Mouse (Mus musculus): ENCODE measurements around the gene St8sia1. TPM values are rescaled to one million over a fixed set of nuclear protein-coding genes. Genes with fewer than 3 reads are reported as not detected.
"Not testable (repeated sequence)": the region's sequence is repeated elsewhere in the genome, so short reads cannot be mapped to it uniquely, and the experiment has no call there.

St8sia1 gene
- 10.8 and 15.5 TPM in 2 replicates for total RNA-seq (2014; rRNA removed)
- polyA plus RNA-seq (2015; fragmentation: Nextera tagmentation; extraction: Ambion mirVana): 2.3 and 3.5 TPM in 2 replicates

DNA sequence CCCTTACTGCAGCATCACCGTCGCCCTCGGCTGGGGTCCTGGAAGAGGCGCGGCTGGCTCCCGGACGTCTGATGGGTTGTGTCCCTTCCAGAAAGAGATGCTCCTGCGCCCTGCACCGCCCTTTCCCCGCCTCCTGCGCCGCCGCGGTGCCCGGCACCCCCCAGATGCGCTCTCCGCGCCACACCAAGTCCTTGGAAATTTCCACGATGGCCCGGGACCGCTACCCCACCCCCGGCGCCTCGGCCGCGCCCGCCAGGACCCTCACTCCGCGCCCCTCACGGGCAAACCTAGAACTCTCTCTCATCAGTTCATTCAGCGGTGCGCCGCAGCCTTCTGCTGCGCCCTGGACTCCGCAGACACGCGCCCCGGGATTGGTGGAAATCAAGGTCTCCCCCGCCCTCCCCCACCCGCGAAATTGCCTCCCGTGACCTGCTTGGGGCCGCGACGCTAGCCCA lies at the start of gene St8sia1:
St8sia1 (minus strand) TSS at position 377 of the 455 bp plus-strand sequence.
- Histone ChIP-seq H3K4me3 (ENCODE audit: low read depth, low read length) (peak within 1 kb of the TSS; percentile 79), H3K9me3 (ENCODE audit: low read length) (no peaks in the 10 kb centered on the region), H3K4me1 (ENCODE audit: insufficient read depth) (peaks cover 7% of the 10 kb centered on the region; the same call in 1 of the 2 replicates), H3K36me3 (ENCODE audit: insufficient read depth) (no peaks in the 10 kb centered on the region), H3K4me2 (ENCODE audit: low read depth) (peak within 1 kb of the TSS; percentile 91), H3K9ac (peak within 1 kb of the TSS; percentile 95), H3K27ac (ENCODE audit: low read depth, low read length) (peak within 1 kb of the TSS; percentile 99), H3K27me3 (ENCODE audit: insufficient read depth, low read length) (no peaks in the 10 kb centered on the region)
- ATAC-seq (peak; percentile 69), DNase-seq (no peak)
- TF ChIP-seq CTCF (IDR thresholded peaks at IDR 0.05; ENCODE audit: low read depth): 0 out of 2 replicates have a peak, but pooled peaks have one; percentile 1
- 3% methylated on average over 42 of the region's 45 CpGs for WGBS

- 93% methylated on average over 15 of the region's 15 CpGs for WGBS
- Histone ChIP-seq H3K27ac (ENCODE audit: low read depth, low read length) (no peak overlapping the region), H3K4me1 (ENCODE audit: insufficient read depth) (no peaks in the 10 kb centered on the region), H3K9me3 (ENCODE audit: low read length) (no peaks in the 10 kb centered on the region), H3K9ac (no peak overlapping the region), H3K4me2 (ENCODE audit: low read depth) (no peak overlapping the region), H3K36me3 (ENCODE audit: insufficient read depth) (peaks cover 40% of the 10 kb centered on the region), H3K4me3 (ENCODE audit: low read depth, low read length) (no peak overlapping the region), H3K27me3 (ENCODE audit: insufficient read depth, low read length) (no peaks in the 10 kb centered on the region)
- DNase-seq: no peak
- no peak for TF ChIP-seq CTCF (IDR thresholded peaks at IDR 0.05; ENCODE audit: low read depth)
- no peak for ATAC-seq
These were observed 48.4 kb upstream of the St8sia1 start for GRCm38 (mm10) chr6:143012513-143013215.

DNA sequence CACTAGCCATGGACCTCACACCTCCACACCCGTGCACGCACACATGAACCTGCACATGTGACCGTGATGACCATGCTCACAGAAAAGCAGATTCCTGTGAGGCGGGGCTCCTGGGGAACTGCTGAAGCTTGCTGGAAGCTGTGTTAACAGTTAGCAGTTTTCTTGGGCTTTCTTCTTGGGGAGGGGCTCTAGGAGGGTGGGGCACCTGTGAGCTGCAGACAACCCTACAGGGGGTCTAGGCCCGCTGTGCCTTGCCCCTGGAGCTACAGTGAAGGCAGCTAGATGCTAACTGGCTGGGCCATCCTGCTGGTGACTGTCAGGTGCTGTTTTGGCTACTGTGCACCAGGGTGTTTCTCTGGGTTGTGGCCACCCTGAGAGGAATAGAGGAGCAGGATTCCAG lies 44.6 kb upstream of the St8sia1 start:
- no peak for ATAC-seq
- H3K4me1 ChIP-seq (ENCODE audit: insufficient read depth): no peaks in the 10 kb centered on the region
- TF ChIP-seq CTCF (IDR thresholded peaks at IDR 0.05; ENCODE audit: low read depth): no peak
- peaks cover 27% of the 10 kb centered on the region for H3K36me3 ChIP-seq (ENCODE audit: insufficient read depth)
- WGBS: 83% methylated on average over 5 of the region's 5 CpGs
- H3K27ac ChIP-seq (ENCODE audit: low read depth, low read length): no peak overlapping the region
- H3K27me3 ChIP-seq (ENCODE audit: insufficient read depth, low read length): no peaks in the 10 kb centered on the region
- H3K4me2 ChIP-seq (ENCODE audit: low read depth): no peak overlapping the region
- H3K9ac ChIP-seq: no peak overlapping the region
- DNase-seq: no peak
- no peaks in the 10 kb centered on the region for H3K9me3 ChIP-seq (ENCODE audit: low read length)
- H3K4me3 ChIP-seq (ENCODE audit: low read depth, low read length): no peak overlapping the region

DNA sequence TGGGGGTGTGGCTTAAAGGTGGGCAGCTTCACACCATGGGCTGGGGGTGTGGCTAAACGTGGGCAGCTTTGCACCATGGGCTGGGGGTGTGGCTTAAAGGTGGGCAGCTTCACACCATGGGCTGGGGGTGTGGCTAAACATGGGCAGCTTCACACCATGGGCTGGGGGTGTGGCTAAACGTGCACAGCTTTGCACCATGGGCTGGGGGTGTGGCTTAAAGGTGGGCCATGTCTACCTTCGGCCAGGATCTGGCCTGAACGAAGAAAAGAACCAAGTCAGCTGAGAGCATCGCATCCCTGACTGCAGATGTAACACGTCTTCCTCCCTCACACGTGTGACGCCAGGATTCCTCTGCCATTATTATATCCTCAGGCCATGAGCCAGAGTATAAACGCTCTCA lies 41.0 kb upstream of the St8sia1 start:
- H3K27me3 ChIP-seq (ENCODE audit: insufficient read depth, low read length); H3K4me3 ChIP-seq (ENCODE audit: low read depth, low read length); H3K4me1 ChIP-seq (ENCODE audit: insufficient read depth); H3K27ac ChIP-seq (ENCODE audit: low read depth, low read length); ATAC-seq; H3K4me2 ChIP-seq (ENCODE audit: low read depth); H3K9me3 ChIP-seq (ENCODE audit: low read length); H3K36me3 ChIP-seq (ENCODE audit: insufficient read depth); H3K9ac ChIP-seq; DNase-seq: not testable (repeated sequence)
- WGBS: 93% methylated on average over 9 of the region's 9 CpGs

DNA sequence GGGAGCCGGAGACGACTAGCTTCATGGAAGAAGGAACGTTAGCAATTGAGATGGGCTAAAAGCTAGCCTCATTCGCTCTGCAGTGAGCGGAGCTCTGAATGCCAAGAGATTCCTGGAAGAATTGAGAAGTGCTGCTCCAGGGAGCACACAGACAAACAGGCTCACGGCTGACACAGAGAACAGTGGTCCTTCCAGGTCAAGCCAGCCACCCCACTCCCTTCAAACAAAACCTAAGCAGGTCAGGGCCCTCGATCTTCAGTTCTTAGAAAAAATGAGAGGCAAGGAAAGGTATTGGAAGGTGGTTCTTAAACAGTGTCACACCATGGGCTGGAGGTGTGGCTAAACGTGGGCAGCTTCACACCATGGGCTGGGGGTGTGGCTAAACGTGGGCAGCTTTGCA lies 40.5 kb upstream of the St8sia1 start:
- ATAC-seq (no peak), DNase-seq (no peak)
- WGBS: 78% methylated on average over 9 of the region's 9 CpGs
- no peak for TF ChIP-seq CTCF (IDR thresholded peaks at IDR 0.05; ENCODE audit: low read depth)
- Histone ChIP-seq H3K4me2 (ENCODE audit: low read depth) (no peak overlapping the region), H3K36me3 (ENCODE audit: insufficient read depth) (no peaks in the 10 kb centered on the region), H3K27me3 (ENCODE audit: insufficient read depth, low read length) (no peaks in the 10 kb centered on the region), H3K9me3 (ENCODE audit: low read length) (no peaks in the 10 kb centered on the region), H3K27ac (ENCODE audit: low read depth, low read length) (no peak overlapping the region), H3K4me1 (ENCODE audit: insufficient read depth) (no peaks in the 10 kb centered on the region), H3K9ac (no peak overlapping the region), H3K4me3 (ENCODE audit: low read depth, low read length) (no peak overlapping the region)

GRCm38 (mm10) chr6:142998221-142998999 lies 34.2 kb upstream of the St8sia1 start:
- Histone ChIP-seq H3K27me3 (ENCODE audit: insufficient read depth, low read length) (no peaks in the 10 kb centered on the region; the same call in 1 of the 2 replicates), H3K36me3 (ENCODE audit: insufficient read depth) (no peaks in the 10 kb centered on the region), H3K4me3 (ENCODE audit: low read depth, low read length) (no peak overlapping the region), H3K9ac (no peak overlapping the region), H3K4me2 (ENCODE audit: low read depth) (no peak overlapping the region), H3K27ac (ENCODE audit: low read depth, low read length) (no peak overlapping the region), H3K4me1 (ENCODE audit: insufficient read depth) (no peaks in the 10 kb centered on the region), H3K9me3 (ENCODE audit: low read length) (no peaks in the 10 kb centered on the region)
- 75% methylated on average over 12 of the region's 12 CpGs for WGBS
- ATAC-seq: no peak
- DNase-seq: no peak
- TF ChIP-seq CTCF (IDR thresholded peaks at IDR 0.05; ENCODE audit: low read depth): no peak

GRCm38 (mm10) chr6:142996887-142997286 lies 32.6 kb upstream of the St8sia1 start:
- DNase-seq: no peak
- H3K27ac ChIP-seq (ENCODE audit: low read depth, low read length): no peak overlapping the region
- 68% methylated on average over 3 of the region's 3 CpGs for WGBS
- H3K9me3 ChIP-seq (ENCODE audit: low read length): no peaks in the 10 kb centered on the region
- TF ChIP-seq CTCF (IDR thresholded peaks at IDR 0.05; ENCODE audit: low read depth): no peak
- no peak for ATAC-seq
- no peak overlapping the region for H3K4me3 ChIP-seq (ENCODE audit: low read depth, low read length)
- peaks cover 3% of the 10 kb centered on the region; the same call in 1 of the 2 replicates for H3K27me3 ChIP-seq (ENCODE audit: insufficient read depth, low read length)
- H3K4me2 ChIP-seq (ENCODE audit: low read depth): no peak overlapping the region
- no peak overlapping the region for H3K9ac ChIP-seq
- no peaks in the 10 kb centered on the region for H3K36me3 ChIP-seq (ENCODE audit: insufficient read depth)
- no peaks in the 10 kb centered on the region for H3K4me1 ChIP-seq (ENCODE audit: insufficient read depth)

Measured in forebrain, postnatal 0 days (tissue).